Mouse (Mus musculus): ENCODE measurements around the gene Svopl. TPM values are rescaled to one million over a fixed set of nuclear protein-coding genes. Genes with fewer than 3 reads are reported as not detected.

Svopl gene
- total RNA-seq (2023) = not detected

GRCm38 (mm10) chr6:38046838-38047237 is at the start of gene Svopl:
TSS of gene Svopl (minus strand) at chr6:38046996.

Other genes starting within 250 kb of the Svopl start
- gene Trim24, start 176.2 kb downstream of the Svopl start, total RNA-seq (2023) = 10 to 100 TPM; 26.4 to 29.7 TPM
- not detected for gene Tmem213, start 62.3 kb upstream of the Svopl start, total RNA-seq (2023)
- not detected for gene Atp6v0a4, start 77.6 kb upstream of the Svopl start, total RNA-seq (2023)
- gene D630045J12Rik, start 207.0 kb upstream of the Svopl start, total RNA-seq (2023) = not detected

All from monocyte, adult 59 days (primary cell).